Mouse (Mus musculus) CH12.LX (cell line): ENCODE results near the gene Plch2.

Experiments used
- CTCF ChIP-seq, 2 experiments: IDR thresholded peaks in 1 of 2; conservative IDR thresholded peaks in 1 of 2; 2 replicates each; pipeline ENCODE4 v1.5.1; 2011 to 2012; ENCODE audit warnings: low read depth in 2 of 2, low read length in 2 of 2, improper control_type of control experiment in 1 of 2, inconsistent platforms in 1 of 2, mild to moderate bottlenecking in 1 of 2, moderate library complexity in 1 of 2
- MEF2A ChIP-seq: IDR thresholded peaks from 2 replicates; pipeline ENCODE4 v1.6.1; 2014; ENCODE audit warnings: low read depth, mild to moderate bottlenecking, inconsistent platforms, low read length, improper control_type of control experiment, borderline replicate concordance
- POLR2A ChIP-seq: IDR thresholded peaks from 2 replicates; pipeline ENCODE4 v1.6.1; 2011; ENCODE audit warnings: low read depth, mild to moderate bottlenecking, improper control_type of control experiment, low read length

- TF ChIP-seq CTCF (conservative IDR thresholded peaks at IDR 0.05 in 1 of 2, IDR thresholded peaks at IDR 0.05 in 1 of 2; ENCODE audit: low read depth in 2 of 2, low read length in 2 of 2) (no peak), POLR2A (no peak), MEF2A (no peak)
These were observed 90.7 kb downstream of the Plch2 start for GRCm38 (mm10) chr4:154965856-154966255.
